Mouse (Mus musculus) embryonic fibroblast, embryonic 13.5 days (primary cell): ENCODE measurements at regions not wholly inside any gene's neighbourhood (a gene's known extent, or its start where the extent isn't known, plus 50 kb on each side); places are given as distances from the start of the nearest gene placed in this dataset.

Experiments
- CTCF ChIP-seq: IDR thresholded peaks from 2 replicates; pipeline ENCODE4 v1.5.1; 2011; ENCODE audit warnings: mild to moderate bottlenecking, control low read depth, low read length, moderate library complexity, borderline replicate concordance; ENCODE audit not compliant: insufficient read depth
- POLR2A ChIP-seq: IDR thresholded peaks from 2 replicates; pipeline ENCODE4 v1.6.1; 2011; ENCODE audit warnings: low read depth, mild to moderate bottlenecking, control low read depth, low read length, moderate library complexity

GRCm38 (mm10) chr9:84266974-84267373, 342.0 kb downstream of the Bckdhb start:
- no peak for TF ChIP-seq CTCF
- TF ChIP-seq POLR2A, result no peak
